Mouse (Mus musculus): ENCODE data around the gene Dlgap1. TPM values are rescaled to one million over a fixed set of nuclear protein-coding genes. Genes with fewer than 3 reads are reported as not detected.

The Dlgap1 gene
- polyA plus RNA-seq, 1 experiment from 2014 or later = 3.7 TPM

DNA sequence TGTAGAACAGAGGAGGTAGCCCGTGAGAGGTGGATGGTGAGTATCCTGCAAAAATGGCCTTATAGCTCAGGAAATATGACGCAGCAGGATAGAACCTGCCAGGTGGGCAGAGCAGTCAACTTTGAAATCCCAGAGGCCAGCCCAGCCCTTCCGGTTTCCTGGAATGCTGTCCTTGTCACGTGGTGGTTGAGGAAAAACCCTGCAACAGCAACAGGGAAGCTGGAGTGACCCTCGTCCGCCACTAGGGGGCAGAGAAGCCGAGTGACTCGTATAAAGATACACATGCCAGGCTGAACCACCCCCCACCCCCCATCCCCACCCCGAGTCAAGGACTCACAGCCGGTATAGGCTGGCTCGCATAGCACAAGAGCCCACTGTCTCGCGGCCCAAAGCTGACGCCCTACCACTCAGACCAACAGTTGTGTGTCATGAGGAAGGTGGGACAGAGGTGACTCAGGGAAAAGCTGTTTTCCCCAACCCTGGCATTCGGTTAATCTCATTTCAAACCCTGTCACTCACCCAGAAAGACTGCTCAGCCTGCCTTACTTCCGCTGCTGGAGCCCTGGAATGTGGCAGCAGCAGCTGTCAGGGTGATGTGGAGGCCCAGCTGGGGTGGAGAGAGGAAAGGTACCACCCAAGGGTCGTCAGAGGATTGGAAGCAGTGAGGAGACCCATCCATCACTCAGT lies 769.4 kb downstream of the Dlgap1 start:
- Histone ChIP-seq H3K4me1 (ENCODE audit: control insufficient read depth, insufficient read depth, low read length) (peaks cover 12% of the 10 kb centered on the region; the same call in 1 of the 2 replicates), H3K9me3 (ENCODE audit: control insufficient read depth, low read length) (no peaks in the 10 kb centered on the region), H3K36me3 (ENCODE audit: control insufficient read depth, insufficient read depth, low read length) (no peaks in the 10 kb centered on the region), H3K27ac (replicated peaks; ENCODE audit: low read depth, low read length) (peak overlapping the region; percentile 83), H3K27me3 (replicated peaks; ENCODE audit: control insufficient read depth, insufficient read depth, low read length) (no peaks in the 10 kb centered on the region), H3K4me2 (ENCODE audit: low read depth, low read length) (peak overlapping the region; percentile 63), H3K4me3 (ENCODE audit: low read depth, low read length) (peak overlapping the region; percentile 26), H3K9ac (ENCODE audit: low read depth, low read length) (peak overlapping the region; percentile 49)
- 2% methylated on average over 15 of the region's 17 CpGs for WGBS
- ATAC-seq (ENCODE audit: low read depth) (peak; percentile 91), DNase-seq (ENCODE audit: low spot score) (peak; percentile 96)

DNA sequence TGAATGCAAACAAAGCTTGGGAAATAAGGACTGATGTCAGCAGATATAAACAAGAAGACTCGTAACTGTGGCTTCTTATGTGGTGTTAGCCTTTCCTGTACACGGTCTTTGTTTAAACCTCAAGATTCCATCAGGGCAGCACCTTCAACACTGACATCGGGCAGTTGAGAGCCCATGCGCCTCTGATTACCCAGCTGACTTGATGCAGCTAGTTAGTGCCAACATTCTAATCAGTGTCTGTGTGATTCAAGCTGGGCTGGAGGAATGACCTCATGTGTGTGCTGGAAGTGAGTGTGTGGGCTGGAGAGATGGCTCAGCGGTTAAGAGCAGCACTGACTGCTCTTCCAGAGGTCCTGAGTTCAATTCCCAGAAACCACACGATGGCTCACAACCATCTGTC lies 770.5 kb downstream of the Dlgap1 start:
- Histone ChIP-seq H3K4me1 (ENCODE audit: control insufficient read depth, insufficient read depth, low read length) (peaks cover 12% of the 10 kb centered on the region; the same call in 1 of the 2 replicates), H3K27me3 (replicated peaks; ENCODE audit: control insufficient read depth, insufficient read depth, low read length) (no peaks in the 10 kb centered on the region), H3K4me2 (ENCODE audit: low read depth, low read length) (no peak overlapping the region), H3K4me3 (ENCODE audit: low read depth, low read length) (no peak overlapping the region), H3K36me3 (ENCODE audit: control insufficient read depth, insufficient read depth, low read length) (no peaks in the 10 kb centered on the region), H3K9me3 (ENCODE audit: control insufficient read depth, low read length) (no peaks in the 10 kb centered on the region), H3K9ac (ENCODE audit: low read depth, low read length) (no peak overlapping the region), H3K27ac (replicated peaks; ENCODE audit: low read depth, low read length) (no peak overlapping the region)
- 83% methylated on average over 6 of the region's 6 CpGs for WGBS
- no peak for DNase-seq (ENCODE audit: low spot score)
- ATAC-seq (ENCODE audit: low read depth) = no peak

DNA sequence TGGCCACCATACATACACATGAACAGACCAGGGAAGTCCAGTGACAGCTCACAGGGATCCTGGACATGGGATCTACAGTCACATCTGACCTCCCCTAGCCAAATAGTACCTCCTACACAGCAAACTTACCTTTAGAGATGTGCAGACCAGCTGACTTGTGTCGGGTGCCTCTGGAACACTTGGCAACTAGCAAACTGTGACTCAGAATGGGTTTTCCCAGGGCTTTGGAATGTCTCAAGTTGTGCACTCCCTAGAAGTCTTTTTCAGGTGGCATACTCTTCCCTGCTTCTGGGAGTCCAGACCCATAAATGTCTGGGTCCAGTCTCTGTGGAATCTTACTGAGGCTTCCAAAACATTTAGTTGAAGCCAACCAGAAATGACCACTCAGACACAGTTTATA lies 772.8 kb downstream of the Dlgap1 start:
- H3K27me3 ChIP-seq (replicated peaks; ENCODE audit: control insufficient read depth, insufficient read depth, low read length) = no peaks in the 10 kb centered on the region
- no peak overlapping the region for H3K4me3 ChIP-seq (ENCODE audit: low read depth, low read length)
- no peak overlapping the region for H3K27ac ChIP-seq (replicated peaks; ENCODE audit: low read depth, low read length)
- H3K9ac ChIP-seq (ENCODE audit: low read depth, low read length) = no peak overlapping the region
- ATAC-seq (ENCODE audit: low read depth) (no peak), DNase-seq (ENCODE audit: low spot score) (no peak)
- H3K36me3 ChIP-seq (ENCODE audit: control insufficient read depth, insufficient read depth, low read length) = no peaks in the 10 kb centered on the region
- no peaks in the 10 kb centered on the region for H3K9me3 ChIP-seq (ENCODE audit: control insufficient read depth, low read length)
- H3K4me1 ChIP-seq (ENCODE audit: control insufficient read depth, insufficient read depth, low read length) = peaks cover 12% of the 10 kb centered on the region; the same call in 1 of the 2 replicates
- 93% methylated on average over 1 of the region's 1 CpGs for WGBS
- no peak overlapping the region for H3K4me2 ChIP-seq (ENCODE audit: low read depth, low read length)

DNA sequence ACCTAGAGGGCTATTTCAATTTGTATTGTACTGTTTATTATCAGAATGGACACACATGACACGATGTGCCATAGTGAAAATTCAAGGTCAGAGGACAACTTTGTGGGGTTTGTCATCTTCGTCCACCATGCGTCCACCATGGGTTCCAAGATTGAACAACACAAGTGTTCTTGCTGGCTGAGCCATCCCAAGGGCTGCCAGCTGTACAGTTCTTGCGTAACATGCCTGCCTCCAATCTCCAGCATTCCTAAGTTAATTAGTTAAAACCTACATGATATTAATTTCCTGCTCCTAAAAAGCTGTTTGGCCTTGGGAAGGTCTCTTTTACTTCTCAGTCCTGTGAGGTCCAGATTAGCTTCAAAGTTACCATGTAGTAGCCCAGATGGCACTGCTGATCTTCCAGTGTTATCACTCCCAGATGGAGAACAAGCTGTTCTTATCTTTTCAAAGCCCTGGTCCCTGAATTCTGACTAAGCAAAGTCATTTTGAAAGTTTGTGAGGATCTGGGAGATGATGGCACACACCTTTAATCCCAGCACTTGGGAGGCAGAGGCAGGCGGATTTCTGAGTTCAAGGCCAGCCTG lies 775.8 kb downstream of the Dlgap1 start:
- ATAC-seq (ENCODE audit: low read depth) (no peak), DNase-seq (ENCODE audit: low spot score) (no peak)
- Histone ChIP-seq H3K9me3 (ENCODE audit: control insufficient read depth, low read length) (no peaks in the 10 kb centered on the region), H3K36me3 (ENCODE audit: control insufficient read depth, insufficient read depth, low read length) (no peaks in the 10 kb centered on the region), H3K9ac (ENCODE audit: low read depth, low read length) (no peak overlapping the region), H3K4me3 (ENCODE audit: low read depth, low read length) (no peak overlapping the region), H3K27ac (replicated peaks; ENCODE audit: low read depth, low read length) (no peak overlapping the region), H3K27me3 (replicated peaks; ENCODE audit: control insufficient read depth, insufficient read depth, low read length) (no peaks in the 10 kb centered on the region), H3K4me1 (ENCODE audit: control insufficient read depth, insufficient read depth, low read length) (peaks cover 16% of the 10 kb centered on the region), H3K4me2 (ENCODE audit: low read depth, low read length) (no peak overlapping the region)
- 97% methylated on average over 5 of the region's 5 CpGs for WGBS

DNA sequence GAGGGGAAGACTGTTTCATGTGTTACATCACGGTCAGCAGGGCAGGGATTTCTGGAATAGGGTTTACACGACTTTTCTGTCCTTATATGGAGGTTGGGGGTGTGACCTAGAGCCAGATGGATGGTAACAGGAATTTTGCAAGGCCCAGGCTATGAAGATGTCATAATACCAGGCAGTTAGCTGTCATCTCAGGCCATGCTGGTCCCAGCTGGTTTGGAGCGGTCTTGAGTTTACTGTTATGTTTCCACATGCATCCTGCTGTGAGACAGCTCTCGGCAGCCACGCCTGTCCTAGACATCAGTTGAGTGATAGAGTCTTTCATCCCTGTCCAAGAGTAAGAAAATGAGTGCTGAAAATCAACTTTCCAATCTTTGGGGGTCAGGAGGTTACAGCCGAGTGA lies 776.5 kb downstream of the Dlgap1 start:
- H3K4me3 ChIP-seq (ENCODE audit: low read depth, low read length) = no peak overlapping the region
- no peak for DNase-seq (ENCODE audit: low spot score)
- 62% methylated on average over 6 of the region's 6 CpGs for WGBS
- no peaks in the 10 kb centered on the region for H3K36me3 ChIP-seq (ENCODE audit: control insufficient read depth, insufficient read depth, low read length)
- no peak overlapping the region for H3K9ac ChIP-seq (ENCODE audit: low read depth, low read length)
- no peak for ATAC-seq (ENCODE audit: low read depth)
- H3K4me1 ChIP-seq (ENCODE audit: control insufficient read depth, insufficient read depth, low read length) = peaks cover 16% of the 10 kb centered on the region
- no peaks in the 10 kb centered on the region for H3K27me3 ChIP-seq (replicated peaks; ENCODE audit: control insufficient read depth, insufficient read depth, low read length)
- H3K4me2 ChIP-seq (ENCODE audit: low read depth, low read length) = no peak overlapping the region
- no peak overlapping the region for H3K27ac ChIP-seq (replicated peaks; ENCODE audit: low read depth, low read length)
- no peaks in the 10 kb centered on the region for H3K9me3 ChIP-seq (ENCODE audit: control insufficient read depth, low read length)

DNA sequence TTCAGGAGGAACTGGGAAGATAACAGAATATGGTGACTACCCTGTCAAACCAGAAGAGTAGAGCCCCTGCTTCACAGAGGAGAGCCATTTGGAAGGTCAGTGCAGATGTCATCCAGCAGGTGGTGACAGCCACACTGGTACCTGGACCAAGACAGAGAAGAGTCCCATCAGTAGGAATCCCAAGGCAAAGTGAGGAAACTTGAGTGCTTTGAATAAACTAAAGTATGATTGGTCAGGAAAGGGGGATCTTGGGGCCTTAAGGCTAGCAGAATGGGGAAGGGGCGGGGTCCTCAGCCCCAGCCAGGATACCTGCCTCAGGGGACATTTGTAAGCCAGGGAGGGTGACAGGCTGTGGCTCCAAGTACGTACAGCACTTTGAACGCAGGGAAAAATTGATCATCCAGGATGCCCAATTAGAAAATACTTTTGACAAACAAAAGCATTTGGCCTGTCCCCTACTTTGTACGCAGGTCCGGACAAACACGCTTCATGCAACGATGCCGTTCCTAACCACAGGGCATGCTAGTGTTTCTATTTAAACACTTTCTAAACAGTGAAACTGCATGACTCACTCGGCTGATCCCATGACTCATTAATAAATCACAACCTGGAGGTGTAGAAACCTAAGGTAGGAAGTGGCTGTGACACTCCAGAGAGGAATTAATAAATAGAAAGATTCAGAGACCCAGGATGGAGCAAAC lies 777.7 kb downstream of the Dlgap1 start:
- DNase-seq (ENCODE audit: low spot score) = peak; percentile 52
- 37% methylated on average over 9 of the region's 9 CpGs for WGBS
- Histone ChIP-seq H3K27ac (replicated peaks; ENCODE audit: low read depth, low read length) (no peak overlapping the region), H3K27me3 (replicated peaks; ENCODE audit: control insufficient read depth, insufficient read depth, low read length) (no peaks in the 10 kb centered on the region), H3K4me2 (ENCODE audit: low read depth, low read length) (no peak overlapping the region), H3K9me3 (ENCODE audit: control insufficient read depth, low read length) (no peaks in the 10 kb centered on the region), H3K36me3 (ENCODE audit: control insufficient read depth, insufficient read depth, low read length) (no peaks in the 10 kb centered on the region), H3K9ac (ENCODE audit: low read depth, low read length) (no peak overlapping the region; the same call in 1 of the 2 replicates), H3K4me3 (ENCODE audit: low read depth, low read length) (no peak overlapping the region), H3K4me1 (ENCODE audit: control insufficient read depth, insufficient read depth, low read length) (peaks cover 25% of the 10 kb centered on the region)
- no peak for ATAC-seq (ENCODE audit: low read depth)

DNA sequence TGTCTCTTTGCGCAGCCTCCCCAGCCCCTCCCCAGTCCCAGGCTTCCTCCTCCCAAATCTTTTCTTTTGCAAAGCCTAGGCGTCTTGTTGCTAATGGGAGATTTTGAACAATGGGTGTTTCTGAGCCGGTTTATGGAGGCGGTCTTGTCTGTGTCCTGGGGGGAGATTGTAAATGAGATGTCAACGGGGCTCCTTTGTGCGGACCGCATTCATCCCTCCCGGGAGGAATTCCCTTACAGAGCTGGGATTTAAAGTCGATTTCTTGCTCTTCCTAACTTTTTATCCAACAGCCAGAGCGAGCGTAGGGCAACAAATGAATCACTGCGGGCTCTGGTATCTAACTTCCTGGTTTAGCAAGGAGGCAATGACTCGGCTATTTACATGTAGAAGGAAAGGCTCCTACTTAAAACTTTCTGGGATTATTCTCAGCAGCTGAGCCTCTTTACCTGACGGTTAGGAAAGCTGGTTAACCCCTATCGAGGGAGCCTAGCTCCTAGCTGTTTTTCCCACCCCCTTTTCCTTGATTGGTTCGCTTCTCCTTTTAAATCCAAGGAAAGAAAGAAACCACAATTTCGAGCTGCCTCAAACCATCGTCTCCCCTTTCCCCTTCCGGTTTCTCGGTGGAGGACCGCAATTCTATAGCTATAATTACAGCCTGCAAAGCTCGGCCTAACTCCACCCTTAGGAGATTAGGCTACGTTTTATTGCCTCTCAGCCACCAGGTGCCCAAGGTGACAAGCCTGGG lies 779.0 kb downstream of the Dlgap1 start:
- Histone ChIP-seq H3K4me1 (ENCODE audit: control insufficient read depth, insufficient read depth, low read length) (peaks cover 29% of the 10 kb centered on the region), H3K9ac (ENCODE audit: low read depth, low read length) (peak overlapping the region; percentile 41), H3K36me3 (ENCODE audit: control insufficient read depth, insufficient read depth, low read length) (no peaks in the 10 kb centered on the region), H3K27me3 (replicated peaks; ENCODE audit: control insufficient read depth, insufficient read depth, low read length) (no peaks in the 10 kb centered on the region), H3K27ac (replicated peaks; ENCODE audit: low read depth, low read length) (peak overlapping the region; percentile 88), H3K4me2 (ENCODE audit: low read depth, low read length) (peak overlapping the region; percentile 62), H3K4me3 (ENCODE audit: low read depth, low read length) (peak overlapping the region; percentile 36), H3K9me3 (ENCODE audit: control insufficient read depth, low read length) (no peaks in the 10 kb centered on the region)
- under 1% methylated on average over 23 of the region's 23 CpGs for WGBS
- DNase-seq (ENCODE audit: low spot score) (peak; percentile 84), ATAC-seq (ENCODE audit: low read depth) (peak; percentile 64)

DNA sequence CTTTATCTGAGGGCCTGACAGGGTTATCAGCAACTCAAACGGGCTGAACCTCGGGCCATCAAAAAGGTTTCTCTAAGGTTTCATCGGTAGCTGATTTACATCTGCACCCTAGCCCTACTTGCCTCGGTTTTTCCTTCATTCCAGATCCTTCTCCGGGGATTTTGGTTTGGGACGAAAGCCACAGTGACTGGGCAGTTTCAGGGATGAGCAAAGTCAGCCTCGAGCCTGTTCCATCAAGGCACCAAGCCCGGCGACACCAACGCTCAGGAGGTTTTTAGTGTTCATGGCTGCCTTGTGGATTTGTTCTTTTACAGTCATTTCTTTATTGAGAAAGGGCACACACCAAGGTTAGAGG lies 779.6 kb downstream of the Dlgap1 start:
- WGBS = 12% methylated on average over 10 of the region's 10 CpGs
- Histone ChIP-seq H3K27ac (replicated peaks; ENCODE audit: low read depth, low read length) (peak overlapping the region; percentile 88), H3K4me1 (ENCODE audit: control insufficient read depth, insufficient read depth, low read length) (peaks cover 29% of the 10 kb centered on the region), H3K4me2 (ENCODE audit: low read depth, low read length) (peak overlapping the region; percentile 62), H3K27me3 (replicated peaks; ENCODE audit: control insufficient read depth, insufficient read depth, low read length) (no peaks in the 10 kb centered on the region), H3K9me3 (ENCODE audit: control insufficient read depth, low read length) (no peaks in the 10 kb centered on the region), H3K9ac (ENCODE audit: low read depth, low read length) (peak overlapping the region; percentile 41; the same call in 1 of the 2 replicates), H3K36me3 (ENCODE audit: control insufficient read depth, insufficient read depth, low read length) (no peaks in the 10 kb centered on the region), H3K4me3 (ENCODE audit: low read depth, low read length) (peak overlapping the region; percentile 36)
- DNase-seq (ENCODE audit: low spot score) (no peak), ATAC-seq (ENCODE audit: low read depth) (no peak)

All from embryonic facial prominence, embryonic 14.5 days (tissue).